Mouse (Mus musculus): ENCODE data around the gene Mrpl40. TPM values are rescaled to one million over a fixed set of nuclear protein-coding genes. Genes with fewer than 3 reads are reported as not detected.
A peak's percentile ranks its signal among the peaks of the same experiment; 100 is the strongest.
"Not testable (repeated sequence)": the region's sequence is repeated elsewhere in the genome, so short reads cannot be mapped to it uniquely, and the experiment has no call there.

The Mrpl40 gene
- 10 to 100 TPM; 76.9 to 86.3 TPM for polyA plus RNA-seq (2017; shearing (Covaris generic))

DNA sequence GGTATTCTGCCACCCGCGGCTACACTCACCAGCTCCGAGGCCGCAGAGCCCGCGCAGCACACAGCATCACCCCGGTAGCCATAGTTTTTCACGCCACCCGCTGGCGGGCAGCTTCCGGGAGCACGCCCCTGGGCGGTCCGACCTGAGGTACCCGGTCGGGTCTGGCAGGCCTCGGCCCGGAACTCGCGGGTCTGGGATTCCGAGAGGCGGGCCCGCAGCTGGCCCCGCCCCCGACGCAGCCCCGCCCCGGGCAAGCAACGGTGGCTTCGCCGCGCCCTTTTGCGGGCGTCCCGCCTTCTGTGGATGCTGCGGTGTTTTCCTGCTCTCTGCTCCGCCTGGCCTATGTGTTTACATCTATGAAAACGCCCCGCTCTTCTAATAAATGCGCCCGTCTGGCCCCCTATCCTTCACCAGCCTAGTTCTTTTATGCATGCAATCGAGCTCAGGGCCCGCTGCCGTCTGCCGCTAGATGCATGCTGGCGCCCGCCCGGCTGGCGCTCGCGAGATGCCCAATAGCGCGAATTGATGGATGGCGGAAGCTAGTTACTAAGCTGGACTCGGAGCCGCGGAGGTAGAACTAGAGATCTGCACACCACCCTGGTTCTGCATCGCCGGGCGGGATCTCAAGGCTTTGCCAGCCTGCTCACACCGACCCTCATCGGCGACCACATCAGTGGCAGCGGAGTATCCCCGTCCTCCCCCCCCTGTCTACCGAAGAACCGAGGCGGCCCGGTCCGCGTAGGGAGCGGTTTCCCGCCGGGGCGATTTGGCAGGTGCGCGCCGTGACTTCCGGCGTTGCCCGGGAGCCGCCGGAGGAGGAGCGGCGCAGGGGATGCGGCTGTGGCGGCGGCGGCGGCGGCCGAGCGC, at the start of gene Mrpl40, which contains the start of gene Hira:
TSS of gene Mrpl40 (minus strand) at position 421 of the 867 bp plus-strand sequence.
TSS of gene Hira (plus strand) at position 596 of the 867 bp plus-strand sequence.
- ATAC-seq = peak; percentile 77

DNA sequence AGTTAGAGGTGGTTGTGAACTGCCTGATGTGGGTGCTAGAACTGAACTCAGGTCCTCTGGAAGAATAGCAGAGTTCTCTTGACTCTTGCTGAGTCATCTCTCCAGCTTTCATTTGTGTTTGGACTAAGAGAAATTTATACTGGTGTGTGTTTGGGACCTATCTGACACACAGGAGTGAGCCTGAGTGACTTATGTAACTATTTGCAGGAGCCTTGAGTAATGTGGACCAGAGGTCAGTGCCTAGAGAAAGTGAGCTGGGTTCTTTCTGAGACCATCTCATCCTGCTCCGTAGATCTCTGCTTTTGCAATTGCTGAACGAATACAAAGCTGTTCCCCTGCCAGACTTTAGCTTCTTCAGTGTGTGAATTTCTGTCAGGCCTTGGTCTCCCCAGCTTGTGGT, 45.1 kb upstream of the Mrpl40 start:
- ATAC-seq = no peak

DNA sequence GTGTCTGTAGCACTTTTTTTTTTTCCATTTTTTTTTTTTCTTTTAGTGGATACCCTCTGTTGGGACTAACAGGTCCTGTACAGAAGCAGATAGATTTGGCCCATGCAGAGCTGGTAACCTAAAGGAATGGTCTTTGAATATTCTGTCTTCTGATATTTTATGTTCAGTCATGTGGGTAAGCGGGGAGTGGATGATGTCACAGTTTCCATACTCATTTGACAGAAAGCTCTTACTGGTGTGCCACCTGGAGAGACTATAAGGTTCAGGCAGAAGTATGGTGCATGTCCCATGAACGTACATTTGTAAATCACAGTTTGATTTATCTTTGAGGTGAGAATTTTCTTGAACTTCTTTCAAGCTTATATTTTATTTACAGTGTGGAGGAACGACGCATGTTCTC, 39.4 kb upstream of the Mrpl40 start:
- no peak for ATAC-seq

DNA sequence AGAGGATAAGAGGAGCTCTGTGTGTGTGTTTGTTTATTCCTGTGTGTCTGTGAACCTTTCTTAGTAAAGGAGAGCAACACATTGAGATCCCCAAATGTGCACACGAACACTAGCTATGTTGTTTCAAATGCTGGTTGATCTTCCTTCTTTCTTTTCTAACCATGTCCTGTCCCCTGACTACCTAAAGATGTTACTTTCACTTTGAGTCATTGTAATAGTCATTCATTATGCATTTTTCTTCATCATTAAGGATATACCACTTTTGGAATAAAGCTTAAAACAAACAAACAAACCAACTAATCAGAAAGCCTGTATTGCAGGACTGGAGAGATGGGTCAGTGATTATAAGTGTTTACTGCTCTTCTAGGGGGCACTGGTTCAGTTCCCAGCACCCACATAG, 29.0 kb upstream of the Mrpl40 start:
- no peak for ATAC-seq

DNA sequence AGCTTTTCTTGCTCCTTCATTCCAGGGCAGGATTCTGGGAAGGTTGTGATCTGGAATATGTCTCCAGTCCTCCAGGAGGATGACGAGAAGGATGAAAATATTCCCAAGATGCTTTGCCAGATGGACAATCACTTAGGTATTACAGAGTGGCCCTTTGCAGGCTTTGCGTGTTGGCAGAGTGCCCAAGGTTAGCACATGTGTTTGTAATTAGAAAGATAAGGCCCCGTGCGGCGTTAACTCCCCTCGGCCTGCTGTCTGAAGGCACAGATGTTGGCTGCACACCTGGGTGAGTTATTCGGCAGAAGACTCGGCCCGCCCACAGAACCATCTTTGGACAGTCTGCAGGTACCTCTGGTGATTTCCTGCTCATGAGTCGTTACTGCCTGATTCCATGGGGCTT, 19.8 kb upstream of the Mrpl40 start:
- no peak for ATAC-seq

DNA sequence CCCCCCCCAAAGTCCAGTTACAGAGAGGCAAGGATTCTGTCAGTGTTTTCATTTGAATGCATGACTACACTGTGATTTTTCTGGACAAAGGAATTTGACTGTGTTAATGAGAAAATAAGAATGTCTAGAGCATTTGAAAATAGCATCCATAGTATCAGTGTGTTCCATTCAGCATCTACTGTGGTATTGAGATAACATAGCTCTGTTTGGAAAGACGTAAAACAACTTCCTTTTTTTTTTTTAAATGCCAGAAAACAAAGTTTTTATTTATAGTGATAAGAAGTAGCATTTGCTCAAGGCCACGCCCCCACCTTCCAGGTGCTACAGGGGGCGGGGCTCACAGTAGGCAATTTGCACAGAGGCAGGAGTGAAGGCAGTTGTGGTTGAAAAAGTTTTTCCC, 18.6 kb upstream of the Mrpl40 start:
- no peak for ATAC-seq

DNA sequence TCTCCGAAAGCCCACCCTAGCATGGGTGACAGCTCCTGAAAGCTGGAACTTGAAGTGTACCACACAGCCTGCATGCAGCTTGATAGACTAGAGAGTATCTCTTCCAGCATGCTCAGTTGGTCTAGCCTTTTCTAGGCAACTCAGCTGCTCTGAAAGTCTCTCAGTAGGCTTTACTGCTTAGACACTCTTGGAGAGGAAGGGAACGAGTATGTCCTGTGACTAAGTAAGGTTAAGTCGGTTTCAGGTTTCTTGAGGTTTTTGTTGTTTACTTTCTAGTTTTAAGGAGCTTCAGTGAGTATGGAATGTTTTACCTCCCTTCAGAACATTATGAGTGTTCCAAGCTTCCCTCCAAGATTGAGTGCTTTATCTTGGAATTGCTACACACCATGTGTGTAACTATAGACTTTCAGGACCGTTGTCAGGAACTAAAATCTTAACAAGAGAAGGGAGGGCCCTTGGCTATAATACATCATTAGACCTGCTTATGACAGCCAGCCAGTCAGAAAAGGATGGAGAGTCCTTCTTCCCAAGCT, 17.2 kb upstream of the Mrpl40 start:
- no peak for ATAC-seq

DNA sequence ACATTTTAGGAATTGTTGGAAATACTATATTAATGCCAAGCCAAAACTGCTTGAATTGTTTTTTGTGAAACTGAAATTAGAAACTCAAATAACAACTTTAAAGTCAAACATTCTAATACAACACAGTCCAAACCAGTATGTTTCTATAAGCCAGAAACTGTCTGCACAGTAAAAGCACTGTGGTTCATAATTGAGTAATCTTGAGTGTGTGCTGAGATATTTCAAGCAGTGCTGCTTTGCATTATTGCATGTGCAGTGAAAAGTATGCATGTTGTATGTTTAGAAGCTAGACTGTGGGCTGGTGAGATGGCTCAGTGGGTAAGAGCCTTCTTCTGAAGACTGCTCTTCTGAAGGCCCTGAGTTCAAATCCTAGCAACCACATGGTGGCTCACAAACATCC, 7.4 kb upstream of the Mrpl40 start:
- no peak for ATAC-seq

DNA sequence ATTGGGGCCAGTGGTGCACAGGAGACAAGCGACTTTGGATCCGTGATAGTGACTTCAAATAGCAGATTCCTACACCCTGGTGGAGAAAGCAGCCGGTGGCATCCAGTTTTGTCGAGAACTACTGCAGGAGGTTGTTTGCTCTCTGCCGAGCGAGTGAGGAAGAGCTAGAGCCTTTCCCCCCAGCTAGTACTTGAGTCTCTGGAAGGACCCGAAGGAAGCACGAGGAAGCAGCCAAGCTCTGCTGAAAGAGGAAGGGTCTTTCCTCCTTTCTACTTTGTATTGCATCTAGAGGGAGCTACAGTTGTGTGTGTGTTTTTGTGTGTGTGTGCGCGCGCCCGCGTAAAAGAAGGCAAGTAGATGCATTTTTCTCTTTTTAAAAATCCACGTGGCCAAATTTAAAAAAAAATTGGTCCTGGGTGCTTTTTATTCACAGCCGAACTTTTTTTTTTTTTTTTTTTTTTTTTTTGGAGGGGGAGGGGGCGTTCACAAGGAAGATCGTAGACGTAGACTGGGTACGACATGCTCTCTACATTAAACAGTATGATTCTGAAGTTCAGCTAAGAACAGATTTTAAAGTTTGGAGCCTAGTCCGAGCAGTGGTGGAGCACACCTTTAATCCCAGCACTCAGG, 1.5 kb upstream of the Mrpl40 start:
- ATAC-seq = peak; percentile 11

DNA sequence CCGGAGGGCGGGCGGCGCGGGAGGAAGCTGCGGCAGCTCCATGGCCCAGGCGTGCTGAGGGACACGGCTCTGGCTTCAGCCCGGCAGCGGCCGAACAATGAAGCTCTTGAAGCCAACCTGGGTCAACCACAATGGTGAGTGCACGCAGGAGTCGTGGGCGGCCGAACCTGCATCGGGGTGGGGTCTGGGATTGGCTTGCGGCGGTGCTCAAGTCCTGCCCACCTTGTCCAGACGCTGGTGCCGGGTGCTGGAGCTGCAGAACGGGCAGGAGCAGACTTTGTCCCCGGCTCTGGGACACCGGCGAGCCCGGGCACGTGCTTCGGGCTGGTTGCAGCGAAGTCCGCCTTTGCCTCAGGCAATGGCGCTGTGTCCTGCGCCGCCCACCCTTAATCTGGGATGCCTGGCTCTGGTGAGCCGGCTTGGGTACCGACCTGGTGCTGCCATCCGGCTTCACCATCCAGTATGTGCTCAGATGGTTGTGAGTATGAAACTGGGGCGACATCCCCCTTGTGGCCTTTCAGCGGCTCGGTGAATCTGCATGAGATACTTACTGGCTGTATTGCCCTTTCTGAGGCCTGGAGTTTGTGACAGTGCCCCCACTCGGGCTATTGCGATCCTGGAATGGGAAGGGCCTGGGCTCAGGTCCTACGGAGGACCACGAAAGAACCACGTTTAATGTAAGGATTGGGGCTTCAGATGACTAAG, 876 bp upstream of the Mrpl40 start:
- ATAC-seq = peak; percentile 42

DNA sequence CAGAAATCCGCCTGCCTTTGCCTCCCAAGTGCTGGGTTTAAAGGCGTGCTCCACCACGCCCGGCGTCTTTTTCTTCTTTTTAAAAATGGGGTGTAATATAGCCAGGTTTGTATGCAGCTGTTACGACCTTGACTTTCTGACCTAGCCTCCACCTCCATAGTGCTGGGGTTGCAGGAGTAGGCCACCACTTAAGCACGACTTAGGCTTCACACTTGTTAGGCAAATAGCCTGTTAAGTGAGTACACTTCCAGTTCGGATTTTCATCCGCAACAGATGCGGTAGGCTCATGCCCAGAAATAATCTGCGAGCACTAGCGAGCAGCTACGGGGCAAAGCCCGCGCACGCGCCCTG, 596 bp downstream of the Mrpl40 start:
- peak; percentile 0 for ATAC-seq

DNA sequence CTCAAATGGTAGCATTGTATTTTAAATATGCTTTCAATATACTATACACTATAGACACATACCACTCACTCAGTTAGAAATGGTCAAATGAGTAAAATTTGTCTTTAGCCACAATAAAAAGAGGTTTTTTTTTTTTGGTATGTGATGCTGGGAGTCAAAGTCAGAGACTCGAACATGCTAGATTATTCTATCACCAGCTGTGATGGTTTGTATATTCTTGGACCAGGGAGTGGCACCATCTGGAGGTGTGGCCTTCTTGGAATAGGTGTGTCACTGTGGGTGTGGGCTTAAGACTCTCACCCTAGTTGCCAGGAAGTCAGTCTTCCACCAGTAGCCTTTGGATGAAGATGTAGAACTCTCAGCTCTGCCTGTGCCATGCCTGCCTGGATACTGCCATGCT, 6.2 kb downstream of the Mrpl40 start:
- ATAC-seq = not testable (repeated sequence)

DNA sequence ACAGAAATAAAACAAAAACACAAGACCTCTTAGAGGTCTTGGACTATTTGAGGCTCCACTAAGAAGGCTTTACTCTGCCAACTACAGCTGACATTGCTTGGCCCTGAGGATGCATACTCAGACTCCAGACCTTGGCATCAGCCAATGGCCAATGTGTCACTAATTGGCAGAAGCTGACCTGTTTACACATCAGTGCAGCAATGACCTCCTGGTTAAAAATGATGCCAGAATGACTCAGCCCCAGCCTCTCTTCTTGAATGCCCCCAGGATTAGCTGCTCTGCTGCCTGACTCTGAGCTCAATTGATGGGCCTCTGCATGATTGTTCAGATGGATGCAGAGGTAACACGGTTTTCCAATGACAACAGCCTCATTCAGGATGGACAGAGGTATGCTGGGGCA, 16.5 kb downstream of the Mrpl40 start:
- no peak for ATAC-seq

DNA sequence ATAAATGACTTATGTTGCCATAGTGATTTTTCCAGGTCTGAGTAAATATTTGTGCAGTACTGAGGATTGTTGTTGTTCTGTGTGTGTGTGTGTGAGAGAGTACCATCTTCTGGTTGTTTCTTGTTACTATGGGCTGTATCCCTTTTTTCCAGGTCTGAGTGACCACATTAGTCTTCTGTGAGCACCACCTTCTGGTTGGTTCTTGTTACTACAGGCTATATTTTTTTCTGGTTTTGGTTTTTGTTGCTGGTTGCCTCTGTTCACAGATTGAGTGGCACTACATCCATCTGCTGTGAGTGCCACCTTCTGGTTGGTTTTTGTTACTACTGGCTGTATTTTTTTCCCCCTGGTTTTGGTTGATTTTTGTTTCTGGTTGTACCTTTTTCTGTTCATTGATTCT, 18.1 kb downstream of the Mrpl40 start:
- peak; percentile 71 for ATAC-seq

DNA sequence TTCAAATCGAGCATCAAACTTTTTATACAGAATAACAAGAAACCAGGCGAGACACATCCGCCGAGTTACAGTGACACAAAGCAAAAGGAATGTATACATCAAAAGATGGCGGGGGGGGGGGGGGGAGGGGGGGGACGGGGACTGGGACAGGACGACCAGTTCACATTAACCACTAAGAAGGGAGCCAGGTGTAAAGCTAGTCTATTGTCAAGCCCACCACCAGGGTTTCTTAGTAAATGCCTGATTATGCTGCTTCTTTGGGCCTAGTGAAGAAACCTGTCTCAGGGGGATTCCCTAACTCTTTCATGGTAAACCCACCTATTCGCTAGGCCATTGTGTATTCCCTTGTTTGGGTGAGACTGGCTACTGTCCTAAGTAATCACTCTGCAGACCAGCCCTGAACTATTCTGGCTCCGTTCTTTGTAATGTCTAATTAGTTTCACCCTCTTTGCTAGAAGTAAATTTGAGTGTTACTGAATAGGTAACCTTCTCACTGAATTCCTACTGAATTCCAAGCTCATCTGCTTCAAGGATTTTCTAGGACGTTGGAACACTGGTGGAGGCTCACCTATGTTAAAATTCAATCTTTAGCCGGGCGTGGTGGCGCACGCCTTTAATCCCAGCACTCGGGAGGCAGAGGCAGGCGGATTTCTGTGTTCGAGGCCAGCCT, 27.0 kb downstream of the Mrpl40 start:
- not testable (repeated sequence) for ATAC-seq

DNA sequence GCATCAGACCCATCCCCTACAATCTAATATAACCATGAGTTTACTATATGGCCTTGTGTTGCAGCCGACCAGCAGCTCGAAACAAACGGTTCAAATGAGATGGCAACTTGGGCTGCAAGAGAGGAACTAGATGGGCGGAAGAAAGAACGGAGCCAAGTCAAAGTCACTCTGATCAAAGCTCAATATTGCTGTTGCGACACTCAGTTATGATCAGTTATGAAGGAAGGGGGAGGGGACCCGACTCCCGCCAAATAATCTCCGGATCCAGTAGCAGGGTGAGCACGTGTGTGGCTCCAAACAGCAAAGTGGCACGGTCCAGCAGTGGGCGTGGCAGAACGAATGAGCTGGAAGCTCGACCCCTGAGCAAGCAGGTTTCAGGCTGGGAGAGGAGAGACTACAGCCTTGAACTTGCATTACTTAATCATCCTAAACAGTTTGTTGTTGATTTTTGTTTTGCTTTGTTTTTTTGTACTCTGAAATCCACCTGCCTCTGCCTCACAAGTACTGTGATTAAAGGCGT, 30.3 kb downstream of the Mrpl40 start:
- ATAC-seq = no peak

DNA sequence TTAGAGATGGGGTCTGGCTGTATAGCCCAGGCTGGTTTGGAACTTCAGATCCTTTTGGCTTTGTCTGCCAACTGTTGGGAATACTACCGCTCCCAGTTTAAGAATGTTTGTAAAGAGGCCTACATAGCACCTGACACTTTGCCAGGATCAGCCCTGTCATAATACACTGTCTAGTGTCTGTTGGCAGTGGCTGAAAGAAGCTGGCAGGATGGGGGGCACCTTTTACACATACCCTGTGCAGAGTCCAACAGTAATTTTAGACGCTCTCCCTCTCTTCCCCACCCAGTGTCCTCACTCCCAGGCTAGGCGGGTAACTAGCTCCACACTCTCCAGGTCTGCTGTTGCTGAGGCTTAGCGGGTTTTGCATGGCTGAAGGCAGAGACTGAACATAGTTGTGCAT, 38.3 kb downstream of the Mrpl40 start:
- no peak for ATAC-seq

DNA sequence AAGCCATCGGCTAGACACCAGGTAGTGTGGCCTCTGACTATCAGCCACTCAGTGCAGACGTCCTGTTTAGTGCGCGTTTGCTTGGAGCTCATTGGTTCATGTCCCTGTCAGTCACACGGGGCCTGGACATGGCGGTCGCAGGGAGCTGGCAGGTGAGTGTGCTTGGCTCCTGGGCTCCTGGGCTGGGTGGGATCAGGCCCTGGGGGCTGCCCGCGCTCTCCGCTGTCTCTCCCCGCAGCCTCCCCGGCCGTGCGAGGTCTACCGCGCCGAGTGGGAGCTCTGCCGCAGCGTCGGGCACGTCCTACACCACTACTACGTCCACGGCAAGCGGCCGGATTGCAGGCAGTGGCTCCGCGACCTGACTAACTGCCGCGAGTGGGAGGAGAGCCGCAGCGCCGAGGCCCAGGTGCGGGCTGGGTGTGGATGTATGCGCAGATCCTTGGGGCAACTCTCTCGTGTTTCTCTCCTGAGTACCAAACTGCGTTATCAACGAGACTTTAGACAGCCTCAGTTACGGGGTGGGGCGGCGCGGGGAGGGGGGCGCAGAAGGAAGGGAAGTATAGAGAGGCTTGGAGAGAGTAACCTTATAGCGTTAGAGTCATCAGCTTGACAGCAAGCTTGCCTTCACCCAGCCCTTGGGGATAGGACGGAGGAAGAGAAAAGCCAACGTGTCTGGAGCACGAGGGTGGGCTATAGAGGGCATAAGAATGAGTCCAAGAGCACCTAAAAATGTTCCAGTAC, 40.0 kb downstream of the Mrpl40 start, which contains the start of the genes 2510002D24Rik and Gm28539:
TSS of gene 2510002D24Rik (plus strand) at position 111 of the 741 bp plus-strand sequence.
TSS of gene Gm28539 (plus strand) at position 117 of the 741 bp plus-strand sequence.
- peak; percentile 99 for ATAC-seq

DNA sequence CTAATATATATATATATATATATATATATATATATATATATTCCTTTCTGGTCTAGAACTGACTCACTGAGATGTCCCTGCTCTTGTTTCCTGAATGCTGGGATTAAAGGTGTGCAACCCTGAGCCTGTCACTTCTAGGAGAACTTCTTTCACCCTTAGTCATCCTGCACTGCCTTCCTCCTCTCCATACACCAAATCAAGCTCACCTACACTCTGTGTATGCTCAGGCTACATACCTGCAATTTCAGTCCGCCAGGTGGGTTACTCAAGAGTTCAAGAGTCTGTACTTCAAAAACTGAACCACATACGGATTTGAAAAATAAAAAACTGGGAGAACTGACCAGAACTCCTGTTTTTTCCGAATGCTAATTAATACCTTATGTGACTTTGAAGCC, 40.6 kb downstream of the Mrpl40 start:
- ATAC-seq = peak; percentile 40

DNA sequence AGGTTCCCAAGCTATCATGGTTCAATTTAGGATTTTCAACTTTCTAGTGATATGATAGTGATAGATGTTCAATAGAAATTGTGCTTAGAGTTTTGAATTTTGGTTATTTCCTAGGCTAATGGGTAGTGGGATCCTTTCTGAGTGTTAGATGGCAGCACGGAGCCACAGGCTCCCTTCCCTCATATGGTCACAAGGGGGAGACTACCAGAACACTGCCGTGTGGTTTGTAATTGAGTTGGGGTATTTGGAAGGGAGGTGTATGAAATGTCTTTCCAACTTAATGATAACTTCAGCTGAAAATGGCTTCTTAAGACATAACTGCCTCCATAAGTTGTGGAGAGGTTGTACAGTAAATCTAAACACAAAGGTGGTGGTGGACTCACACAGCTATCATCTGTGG, 43.2 kb downstream of the Mrpl40 start:
- ATAC-seq = no peak

DNA sequence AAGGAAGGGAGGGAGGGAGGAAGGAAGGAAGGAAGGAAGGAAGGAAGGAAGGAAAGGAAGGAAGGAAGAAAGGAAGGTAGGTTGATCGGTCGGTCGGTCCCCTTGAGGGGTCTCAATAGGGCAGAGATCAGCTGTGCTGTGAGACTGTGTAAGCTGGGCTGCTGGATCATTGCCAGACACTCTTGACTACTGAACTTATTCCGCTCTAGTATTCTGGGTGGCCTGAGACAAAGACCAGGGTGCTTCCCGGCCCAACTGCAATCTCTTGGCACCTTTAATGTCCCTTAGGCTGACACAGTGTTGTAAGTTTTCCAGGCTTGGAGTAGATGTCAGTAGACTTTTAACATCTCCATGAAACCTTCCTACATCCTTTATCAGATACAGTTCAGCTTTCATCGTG, 47.6 kb downstream of the Mrpl40 start:
- no peak for ATAC-seq

DNA sequence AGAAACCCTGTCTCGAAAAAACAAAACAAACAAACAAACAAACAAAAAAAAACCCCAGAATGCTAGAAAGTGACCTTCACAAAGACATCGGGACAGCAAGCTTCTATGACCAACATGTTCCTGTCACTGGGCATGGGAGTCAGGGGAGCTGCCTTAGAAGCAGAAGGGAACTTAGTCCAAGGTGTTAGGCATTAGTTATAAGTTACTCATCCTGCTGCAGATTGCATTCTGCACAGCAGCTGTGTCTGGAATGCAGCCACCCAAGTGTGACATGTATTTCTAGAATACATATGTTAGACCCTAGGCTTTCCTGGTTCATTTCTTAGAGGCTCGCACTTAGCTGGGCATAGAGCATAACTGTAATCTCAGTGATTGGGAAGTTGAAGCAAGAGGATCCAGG, 48.0 kb downstream of the Mrpl40 start:
- no peak for ATAC-seq
